Mouse (Mus musculus) WW6 (cell line): ENCODE measurements around the gene Dscam.

Experiments used
- DNase-seq: peaks from one replicate; pipeline ENCODE4 v3.0.0-alpha.2; 2013; ENCODE audit warnings: low read depth, low spot score

Dscam gene

DNA sequence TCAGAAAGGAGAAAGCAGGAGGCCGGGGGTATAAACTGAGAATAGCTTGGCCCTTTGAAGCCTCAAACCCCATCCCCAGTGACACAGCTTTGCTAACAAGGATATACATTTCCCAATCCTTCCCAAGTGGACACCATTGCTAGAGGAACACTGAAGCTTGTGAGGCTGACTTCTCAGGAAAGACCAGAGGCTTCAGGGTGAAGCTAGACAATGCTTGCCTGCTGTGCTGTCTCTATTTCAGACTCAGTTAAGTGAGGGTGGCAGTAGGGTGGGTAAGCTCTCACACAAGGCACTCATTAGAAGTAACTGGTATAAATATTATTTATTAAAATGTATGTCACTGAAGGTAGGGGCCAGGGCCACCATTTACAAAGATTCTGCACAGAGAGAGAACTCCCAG is 502.1 kb downstream of the Dscam start:
- DNase-seq: no peak

DNA sequence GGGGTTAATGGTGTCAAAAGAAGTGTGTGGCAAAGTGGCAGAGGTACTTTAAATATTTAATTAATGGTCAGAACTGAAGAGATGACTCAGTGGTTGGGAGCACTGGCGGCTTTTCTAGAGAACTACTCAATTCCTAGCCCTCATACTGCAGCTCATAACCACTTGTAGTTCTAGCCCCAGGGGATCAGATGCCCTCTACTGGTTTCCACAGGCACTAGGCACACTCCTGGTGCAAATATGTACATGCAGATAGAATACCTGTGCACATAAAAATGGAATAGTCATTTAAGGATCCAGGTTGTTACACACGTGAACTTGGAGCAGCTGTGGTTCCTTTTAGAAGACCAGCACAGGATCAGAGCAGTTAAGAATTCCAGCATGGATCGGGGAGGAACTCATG is 509.5 kb downstream of the Dscam start:
- DNase-seq: no peak

DNA sequence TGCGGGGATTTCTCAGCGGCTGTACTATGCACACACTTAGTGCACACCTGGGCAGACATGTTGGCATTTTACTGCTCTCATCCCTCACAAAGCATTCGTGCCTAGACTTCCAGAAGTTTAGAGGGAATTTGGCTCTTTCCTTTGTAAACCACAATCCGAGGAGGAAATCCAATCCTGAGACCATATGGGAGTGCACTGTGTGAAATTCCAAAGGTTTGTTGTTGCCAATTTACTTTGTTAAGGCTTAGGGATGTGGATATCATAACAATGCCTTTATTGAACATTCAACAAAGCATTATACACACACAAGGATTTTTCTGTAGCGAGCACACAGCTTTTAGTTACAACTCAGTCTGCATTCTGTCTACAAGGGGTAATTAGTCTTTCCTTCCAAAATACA is 511.3 kb downstream of the Dscam start:
- no peak for DNase-seq

GRCm38 (mm10) chr16:96655548-96655947 is 515.0 kb downstream of the Dscam start:
- no peak for DNase-seq

DNA sequence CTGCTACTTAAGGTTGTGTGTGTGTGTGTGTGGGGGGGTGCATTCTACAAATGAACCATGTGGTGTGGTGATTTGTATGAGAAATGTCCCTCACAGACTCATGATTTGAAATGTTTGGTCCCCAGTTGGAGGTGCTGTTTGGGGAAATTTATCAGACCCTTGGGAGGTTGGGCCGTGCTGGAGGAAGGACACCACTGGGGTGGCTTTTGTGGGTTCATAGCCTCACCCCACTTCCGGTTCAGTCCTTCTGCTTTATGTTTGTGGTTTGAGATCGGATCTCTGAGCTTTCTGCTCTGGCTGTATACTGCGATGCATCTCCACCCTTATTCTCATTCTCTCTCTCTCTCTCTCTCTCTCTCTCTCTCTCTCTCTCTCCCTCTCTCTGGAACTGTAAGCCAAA is 516.5 kb downstream of the Dscam start:
- no peak for DNase-seq

DNA sequence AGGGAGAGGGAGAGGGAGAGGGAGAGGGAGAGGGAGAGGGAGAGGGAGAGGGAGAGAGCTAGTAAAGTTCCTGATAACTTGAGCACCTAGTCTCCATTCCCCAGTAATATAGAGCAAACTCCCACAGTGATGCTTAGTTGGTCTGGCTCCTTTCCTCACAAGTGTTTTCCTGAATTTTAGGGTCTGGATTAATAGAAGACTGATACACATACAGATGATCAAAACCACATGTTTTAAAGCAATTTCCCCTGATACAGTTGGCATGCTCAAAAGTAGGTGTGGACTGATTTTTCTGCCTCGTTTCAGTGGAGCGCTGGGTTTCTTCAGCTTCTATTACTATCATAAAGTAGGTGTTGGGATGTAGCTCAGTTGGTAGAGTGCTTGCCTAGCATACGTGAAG is 519.1 kb downstream of the Dscam start:
- DNase-seq: no peak

DNA sequence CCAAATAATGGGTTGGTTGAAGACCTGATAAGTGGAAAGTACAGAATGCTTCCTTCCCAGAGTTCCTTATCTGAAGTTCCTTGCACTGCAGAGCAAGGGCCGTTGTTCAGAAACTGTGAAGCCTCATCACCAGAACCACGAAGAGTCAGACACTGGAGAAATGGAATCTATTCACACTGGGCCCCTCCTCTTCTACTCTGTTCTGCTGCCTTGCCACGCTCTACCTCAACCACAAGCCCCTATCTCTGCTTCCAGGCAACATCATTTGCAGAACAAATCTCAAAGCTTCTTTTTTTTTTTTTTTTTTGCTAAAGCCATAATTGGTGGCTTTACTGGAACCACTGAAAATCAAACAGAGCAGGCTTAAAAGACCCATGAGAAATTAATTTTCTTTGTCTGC is 530.5 kb downstream of the Dscam start:
- no peak for DNase-seq

- DNase-seq: no peak
These were observed 534.6 kb downstream of the Dscam start for GRCm38 (mm10) chr16:96635916-96636315.

GRCm38 (mm10) chr16:96634791-96635143 is 535.8 kb downstream of the Dscam start:
- DNase-seq: no peak

- no peak for DNase-seq
These were observed 536.3 kb downstream of the Dscam start for GRCm38 (mm10) chr16:96634097-96634790.

GRCm38 (mm10) chr16:96630241-96630640 is 540.3 kb downstream of the Dscam start:
- DNase-seq: no peak

DNA sequence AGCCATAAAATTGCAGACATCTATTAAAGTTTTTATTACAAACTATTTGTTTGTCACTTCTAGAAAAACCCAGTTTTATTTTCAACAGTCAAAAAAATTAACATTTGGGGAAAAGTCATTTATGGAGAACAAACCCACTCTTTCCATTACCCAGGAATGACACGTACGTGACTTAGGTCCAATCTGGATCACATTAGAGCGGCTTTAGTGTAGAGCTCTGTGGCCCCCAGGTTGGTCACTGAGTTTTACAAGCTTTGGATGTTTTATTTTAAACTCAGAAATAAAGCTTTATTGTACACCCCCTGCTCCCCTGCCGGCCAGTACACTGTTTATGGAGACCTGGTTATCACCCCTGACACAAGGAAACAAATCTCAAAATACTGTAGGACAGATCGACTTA is 540.9 kb downstream of the Dscam start:
- DNase-seq: no peak

DNA sequence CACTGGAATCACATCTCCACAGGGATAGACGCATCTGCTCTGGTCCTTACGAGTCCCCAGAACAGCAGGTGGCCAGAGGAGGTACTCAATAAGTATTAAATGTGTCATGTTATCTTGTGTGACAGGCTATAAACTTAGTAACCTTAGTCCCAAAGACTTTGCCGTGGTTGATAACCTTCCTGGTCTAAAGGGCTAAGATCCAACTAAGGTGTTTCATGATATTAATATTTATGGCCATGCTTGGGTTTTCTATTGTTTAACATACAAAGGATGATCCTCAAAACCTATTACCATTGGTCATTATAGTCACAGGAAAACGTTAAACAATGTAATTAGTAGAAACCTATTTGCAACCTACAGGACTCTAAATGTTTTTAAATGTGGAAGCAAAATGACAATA is 545.1 kb downstream of the Dscam start:
- no peak for DNase-seq

DNA sequence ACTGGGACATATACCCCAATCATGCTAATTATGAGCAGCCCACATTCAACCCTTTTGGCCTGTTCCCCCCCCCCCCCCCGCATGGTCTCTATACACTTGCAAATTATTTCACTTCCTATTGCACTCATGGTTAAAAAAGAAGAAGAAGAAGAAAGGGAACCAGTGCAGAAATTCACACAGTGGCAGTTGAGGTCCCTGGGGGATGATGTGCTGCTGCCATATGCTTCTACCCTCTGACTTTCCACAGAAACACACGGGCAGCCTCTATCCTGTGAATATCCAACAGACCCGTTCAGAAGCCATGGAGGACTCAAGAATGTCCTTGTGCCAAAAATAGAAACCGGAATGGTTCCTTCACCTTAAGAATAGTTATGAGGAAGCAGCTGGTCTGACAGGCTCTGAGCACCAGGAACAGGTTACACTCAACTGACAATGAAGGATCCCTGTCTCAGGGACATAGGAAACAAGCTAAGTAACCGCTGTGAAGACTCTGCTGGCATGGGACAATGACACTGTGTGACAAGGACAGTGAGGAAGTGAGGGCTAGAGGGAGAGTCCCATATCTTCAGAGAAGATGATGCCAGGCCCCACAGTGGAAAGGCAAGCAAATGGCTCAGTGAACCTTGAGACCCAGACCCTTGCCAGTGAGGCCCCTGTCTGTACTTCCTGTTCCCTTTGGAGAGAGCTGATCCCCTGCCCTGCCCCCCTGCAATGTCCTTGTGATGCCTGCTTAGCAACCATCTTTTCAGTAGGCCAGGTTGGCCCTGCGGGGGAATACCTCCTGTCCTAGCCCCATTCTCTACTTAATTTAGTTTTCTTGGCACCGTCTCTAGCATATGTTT is 545.8 kb downstream of the Dscam start:
- no peak for DNase-seq

DNA sequence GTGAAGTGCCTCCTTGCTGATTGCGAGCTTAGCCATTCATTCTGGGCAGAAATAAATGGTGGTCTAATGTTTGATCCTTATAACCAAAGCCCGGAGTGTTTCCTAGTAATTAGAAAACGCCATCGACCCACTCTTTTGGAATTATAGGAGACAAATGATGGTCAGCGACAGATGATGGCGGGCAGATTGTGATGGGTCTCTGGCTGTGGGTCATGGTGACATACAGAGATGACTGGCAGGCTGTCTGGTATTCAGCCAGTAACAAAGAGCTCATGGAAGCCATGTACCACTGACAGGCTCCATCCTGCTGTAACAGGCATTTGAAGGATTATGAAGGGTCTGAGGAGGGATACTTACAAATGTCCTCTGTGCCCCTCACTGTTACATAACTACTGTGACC is 549.7 kb downstream of the Dscam start:
- DNase-seq: no peak

DNA sequence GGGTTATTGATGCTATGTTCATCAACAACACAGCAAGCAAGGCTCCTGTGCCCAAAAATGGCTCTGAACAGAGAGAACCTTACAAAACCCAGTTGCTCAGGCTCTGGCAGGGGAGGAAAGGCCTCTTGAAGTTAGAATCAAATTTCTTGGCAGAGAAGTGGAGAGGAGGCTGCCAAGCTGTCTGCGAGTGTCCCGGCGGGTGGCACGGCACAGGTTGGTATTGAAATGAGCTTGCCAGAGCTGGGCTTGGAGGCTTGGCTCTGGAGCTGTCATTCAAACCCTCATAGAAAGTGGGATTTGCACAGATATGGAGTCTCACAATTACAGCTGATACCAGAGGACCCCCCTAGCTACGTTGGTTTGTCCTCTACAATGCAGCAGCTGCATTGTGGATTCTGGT is 550.1 kb downstream of the Dscam start:
- DNase-seq: no peak

GRCm38 (mm10) chr16:96617772-96618171 is 552.8 kb downstream of the Dscam start:
- no peak for DNase-seq

DNA sequence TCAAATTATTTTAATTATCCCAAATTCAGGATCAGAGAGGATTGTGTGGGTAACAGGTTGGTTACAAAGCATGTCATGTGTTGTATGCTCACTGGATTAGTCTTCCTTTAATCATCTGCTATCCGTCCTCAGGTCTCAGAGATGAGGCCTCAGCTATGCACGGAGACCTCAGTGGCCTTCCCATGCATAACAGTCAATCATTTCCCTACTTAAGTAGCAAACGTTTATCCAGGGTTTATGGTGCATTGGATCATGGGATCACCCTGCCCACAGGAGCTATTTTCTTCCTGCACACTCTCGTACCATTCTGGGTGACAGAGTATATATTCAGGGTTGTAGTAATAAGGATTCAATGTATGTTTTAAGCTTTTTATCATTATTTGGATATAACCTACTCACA is 557.3 kb downstream of the Dscam start:
- DNase-seq: no peak

DNA sequence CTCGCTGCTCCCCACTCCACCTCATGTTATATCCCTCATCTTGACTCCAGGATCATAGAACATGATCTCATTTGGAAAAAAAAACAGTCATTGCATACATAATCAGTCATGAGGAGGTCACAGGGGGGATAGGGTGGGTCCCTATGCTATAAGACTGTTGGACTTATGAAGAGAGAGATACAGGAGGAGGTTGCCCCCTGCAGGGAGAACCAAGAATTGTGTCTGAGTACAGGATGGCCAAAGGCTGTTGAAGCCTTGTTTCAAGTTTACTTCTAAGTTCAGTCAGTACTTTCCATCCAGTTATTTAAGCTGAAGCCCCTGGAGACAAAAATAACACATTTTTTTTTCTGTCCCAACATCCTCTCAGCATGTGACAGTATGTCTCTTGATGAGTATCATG is 559.7 kb downstream of the Dscam start:
- no peak for DNase-seq

DNA sequence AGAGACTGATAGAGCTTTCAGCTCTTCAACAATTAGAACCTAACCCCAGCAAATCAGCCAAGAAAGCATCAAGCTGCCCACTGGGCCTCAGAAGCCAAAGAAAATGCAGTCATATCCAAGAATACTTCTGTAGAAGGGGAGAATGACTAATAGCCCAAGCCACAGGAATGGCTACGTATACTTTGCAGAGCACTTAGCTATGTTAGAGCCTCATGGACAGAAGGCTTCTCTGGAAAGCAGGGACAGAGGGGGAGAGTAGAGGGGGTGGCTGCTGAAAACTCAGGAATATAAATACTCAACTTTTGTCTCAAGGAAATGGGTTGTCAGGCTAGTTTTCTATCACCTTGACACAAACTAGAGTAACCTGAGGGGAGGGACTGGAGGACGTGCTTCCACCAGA is 568.3 kb downstream of the Dscam start:
- no peak for DNase-seq

GRCm38 (mm10) chr16:96600791-96601190 is 569.8 kb downstream of the Dscam start:
- DNase-seq: no peak

DNA sequence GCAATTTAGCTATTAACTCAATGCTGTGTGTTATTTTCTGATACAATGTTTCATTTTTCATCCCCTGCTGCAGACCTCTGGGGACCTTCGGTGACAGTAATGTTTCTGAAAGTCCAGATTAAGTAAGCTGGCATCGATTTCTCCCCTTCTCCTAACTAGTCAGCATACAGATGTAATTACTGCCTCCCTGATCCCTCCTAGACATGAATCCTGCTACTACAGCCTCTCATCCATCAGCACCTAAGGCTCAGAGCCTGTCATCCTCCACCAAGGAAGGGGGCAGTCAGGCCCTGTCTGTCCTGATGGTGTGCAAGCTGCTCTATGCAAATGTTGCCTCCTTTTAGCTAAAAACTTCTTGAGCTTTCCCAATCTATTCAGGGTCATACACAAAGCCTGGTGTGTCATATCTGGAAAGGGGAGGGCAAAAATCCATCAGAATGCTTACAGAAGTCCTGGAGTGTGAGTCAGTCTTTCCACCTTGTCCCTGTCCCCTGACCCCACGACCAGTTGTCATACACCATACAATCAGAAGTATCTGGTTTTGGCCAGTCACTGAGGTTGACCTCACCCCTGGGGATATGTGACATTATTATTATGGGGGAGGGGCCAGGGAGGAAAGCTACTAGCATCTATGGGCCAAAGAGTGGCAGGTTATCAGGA is 571.0 kb downstream of the Dscam start:
- DNase-seq: no peak

DNA sequence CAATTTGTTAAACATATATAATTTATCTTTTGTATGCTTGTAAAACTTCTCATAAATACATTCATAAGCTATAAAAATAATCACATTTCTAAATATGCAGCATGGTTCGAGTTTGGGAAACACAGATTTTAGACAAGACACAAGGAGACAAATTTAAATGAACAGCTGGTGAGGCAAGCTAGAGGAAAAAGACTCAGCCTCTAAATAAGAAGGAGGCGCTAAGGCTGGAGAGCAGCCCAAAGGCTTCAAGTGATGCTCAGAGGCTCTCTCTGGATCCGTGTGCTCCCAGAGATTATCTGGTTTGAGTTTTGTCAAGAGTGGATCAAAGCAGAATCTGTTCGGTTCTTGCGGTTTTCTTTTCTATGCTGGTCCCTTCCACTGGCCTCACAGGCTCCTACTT is 594.7 kb downstream of the Dscam start:
- DNase-seq: no peak
